Comparison of ENCODE assay signal across 13 mouse cellular contexts in the genomic region with DNA sequence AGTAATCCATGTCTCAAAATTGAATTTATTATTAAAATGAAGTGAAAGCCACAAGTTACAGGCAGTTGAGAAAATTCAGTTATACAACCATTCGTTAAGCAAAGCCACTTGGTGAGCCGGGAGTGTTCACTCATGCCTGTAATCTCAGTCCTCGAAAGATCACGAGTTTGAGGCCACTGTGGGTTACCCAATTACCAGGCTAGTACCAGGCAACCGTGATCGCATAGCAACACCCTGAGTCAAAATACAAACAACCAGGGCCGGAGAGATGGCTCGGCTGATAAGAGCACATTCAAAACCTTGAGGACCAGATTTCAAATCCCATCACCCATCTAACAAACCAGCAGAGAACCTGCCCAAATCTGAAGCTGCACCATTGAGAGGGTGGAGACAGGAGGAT. TPM values are rescaled to one million over a fixed set of nuclear protein-coding genes. Genes with fewer than 3 reads are reported as not detected.
DNase-seq lines count a peak whose midpoint lies in the region; ATAC-seq and TF ChIP-seq lines count a peak whose summit lies in the region.
"Had no signal": no experiment of that assay in that cellular context is flagged by ENCODE, and none has a peak within 500 bp of the region (broad histone marks: within the 10 kb centered on the region; RNA-seq: fewer than 3 reads in every experiment).

No protein-coding gene starts in this region.

- 0 out of 2 replicates have a peak, but pooled peaks cover 1% of the 10 kb centered on the region for H3K36me3 ChIP-seq in intestine, embryonic 16.5 days (ENCODE audit: control insufficient read depth, insufficient read depth, low read length)
- H3K36me3 ChIP-seq in intestine, postnatal 0 days (ENCODE audit: control insufficient read depth, insufficient read depth): no peaks in the 10 kb centered on the region
- H3K36me3 ChIP-seq in kidney, embryonic 15.5 days: no peaks in the 10 kb centered on the region
- H3K36me3 ChIP-seq in macrophage (ENCODE audit: inconsistent target): no peaks in the 10 kb centered on the region
- no peaks in the 10 kb centered on the region for H3K36me3 ChIP-seq in midbrain, embryonic 15.5 days (replicated peaks)
- H3K36me3 ChIP-seq: hindbrain, embryonic 12.5 days; liver, embryonic 13.5 days; neural tube, embryonic 13.5 days had no signal

- H3K4me2 ChIP-seq in intestine, embryonic 16.5 days (ENCODE audit: low read depth, low read length): no peak overlapping the region
- no peak overlapping the region for H3K4me2 ChIP-seq in intestine, postnatal 0 days (replicated peaks; ENCODE audit: low read depth)
- H3K4me2 ChIP-seq in kidney, embryonic 15.5 days: no peak overlapping the region
- H3K4me2 ChIP-seq in midbrain, embryonic 15.5 days: no peak overlapping the region
- H3K4me2 ChIP-seq: hindbrain, embryonic 12.5 days; neural tube, embryonic 13.5 days had no signal

- peak; percentile 31 for DNase-seq in T-cell, adult 2 months (ENCODE audit: low spot score)
- DNase-seq in cerebellum, adult 11 months: no peak
- no peak for DNase-seq in frontal cortex, postnatal 10 days (ENCODE audit: low spot score in 2 of 2)
- DNase-seq: cerebellum, adult 11-12 months; liver, embryonic 13.5 days had no signal

- no peak for TF ChIP-seq CTCF in intestine, postnatal 0 days (IDR thresholded peaks at IDR 0.05; ENCODE audit: low read depth)

- no peak overlapping the region for H3K9ac ChIP-seq in intestine, embryonic 16.5 days (ENCODE audit: low read depth, low read length)
- no peak overlapping the region for H3K9ac ChIP-seq in intestine, postnatal 0 days (ENCODE audit: low read depth, low read length)
- no peak overlapping the region for H3K9ac ChIP-seq in kidney, embryonic 15.5 days
- H3K9ac ChIP-seq in midbrain, embryonic 15.5 days: no peak overlapping the region
- H3K9ac ChIP-seq: hindbrain, embryonic 12.5 days; neural tube, embryonic 13.5 days had no signal

- no peaks in the 10 kb centered on the region for H3K79me2 ChIP-seq in macrophage (ENCODE audit: inconsistent target)

- H3K4me1 ChIP-seq in intestine, embryonic 16.5 days (ENCODE audit: control insufficient read depth, insufficient read depth, low read length): peaks cover 25% of the 10 kb centered on the region
- H3K4me1 ChIP-seq in intestine, postnatal 0 days (replicated peaks; ENCODE audit: control insufficient read depth, insufficient read depth, low read length): peaks cover 15% of the 10 kb centered on the region; the same call in 1 of the 2 replicates
- peaks cover 45% of the 10 kb centered on the region for H3K4me1 ChIP-seq in kidney, embryonic 15.5 days
- peaks cover 19% of the 10 kb centered on the region for H3K4me1 ChIP-seq in midbrain, embryonic 15.5 days

- no peak for ATAC-seq in intestine, embryonic 16.5 days
- no peak for ATAC-seq in intestine, postnatal 0 days
- no peak for ATAC-seq in kidney, embryonic 15.5 days (replicated peaks; ENCODE audit: low FRiP score)
- no peak for ATAC-seq in midbrain, embryonic 15.5 days (replicated peaks)
- ATAC-seq: forebrain, embryonic 14.5 days had no signal

- H3K9me3 ChIP-seq in intestine, embryonic 16.5 days (ENCODE audit: control insufficient read depth, low read length): no peaks in the 10 kb centered on the region; the same call in 1 of the 2 replicates
- H3K9me3 ChIP-seq in intestine, postnatal 0 days (ENCODE audit: control insufficient read depth): no peaks in the 10 kb centered on the region
- H3K9me3 ChIP-seq in kidney, embryonic 15.5 days (replicated peaks): no peaks in the 10 kb centered on the region
- no peaks in the 10 kb centered on the region for H3K9me3 ChIP-seq in midbrain, embryonic 15.5 days
- H3K9me3 ChIP-seq: hindbrain, embryonic 12.5 days; liver, embryonic 13.5 days; neural tube, embryonic 13.5 days had no signal

- no peaks in the 10 kb centered on the region for H3K27me3 ChIP-seq in intestine, embryonic 16.5 days (replicated peaks; ENCODE audit: control insufficient read depth, insufficient read depth, low read length)
- no peaks in the 10 kb centered on the region for H3K27me3 ChIP-seq in intestine, postnatal 0 days (replicated peaks; ENCODE audit: control insufficient read depth, insufficient read depth, low read length)
- no peaks in the 10 kb centered on the region for H3K27me3 ChIP-seq in kidney, embryonic 15.5 days
- H3K27me3 ChIP-seq in midbrain, embryonic 15.5 days (replicated peaks): no peaks in the 10 kb centered on the region
- H3K27me3 ChIP-seq: hindbrain, embryonic 12.5 days; liver, embryonic 13.5 days; neural tube, embryonic 13.5 days had no signal

- 80% methylated on average over 8 of the region's 8 CpGs for WGBS in intestine, embryonic 16.5 days
- WGBS in intestine, postnatal 0 days: 63% methylated on average over 8 of the region's 8 CpGs
- WGBS in kidney, embryonic 15.5 days: 68% methylated on average over 8 of the region's 8 CpGs
- WGBS in macrophage (ENCODE audit: missing documents): 53% methylated on average over 8 of the region's 8 CpGs
- WGBS in midbrain, embryonic 15.5 days: 80% methylated on average over 8 of the region's 8 CpGs

- peak overlapping the region; percentile 15; the same call in 1 of the 2 replicates for H3K27ac ChIP-seq in intestine, embryonic 16.5 days (ENCODE audit: low read length)
- H3K27ac ChIP-seq in intestine, postnatal 0 days (ENCODE audit: low read depth, low read length): no peak overlapping the region
- H3K27ac ChIP-seq in kidney, embryonic 15.5 days: peak overlapping the region; percentile 97
- H3K27ac ChIP-seq in macrophage: peak overlapping the region; percentile 74
- no peak overlapping the region for H3K27ac ChIP-seq in midbrain, embryonic 15.5 days
- H3K27ac ChIP-seq: hindbrain, embryonic 12.5 days; neural tube, embryonic 13.5 days had no signal

- no peak overlapping the region for H3K4me3 ChIP-seq in intestine, embryonic 16.5 days (ENCODE audit: low read length)
- H3K4me3 ChIP-seq in intestine, postnatal 0 days (ENCODE audit: low read depth, low read length): no peak overlapping the region
- H3K4me3 ChIP-seq in kidney, embryonic 15.5 days (replicated peaks): no peak overlapping the region
- no peak overlapping the region for H3K4me3 ChIP-seq in macrophage (ENCODE audit: inconsistent target)
- H3K4me3 ChIP-seq in midbrain, embryonic 15.5 days: no peak overlapping the region
- H3K4me3 ChIP-seq: hindbrain, embryonic 12.5 days; liver, embryonic 13.5 days; neural tube, embryonic 13.5 days had no signal

RNA-seq across cellular contexts. Expression of gene Atf7ip, which starts 40.9 kb away (rescaled TPM):
- 17.6 and 21.0 TPM in 2 replicates for polyA plus RNA-seq in intestine, embryonic 16.5 days (2015; fragmentation: Nextera tagmentation; extraction: Ambion mirVana)
- polyA plus RNA-seq in intestine, postnatal 0 days (2015; fragmentation: Nextera tagmentation; extraction: Ambion mirVana): 8.6 and 9.4 TPM in 2 replicates
- 43.1 and 44.2 TPM in 2 replicates for polyA plus RNA-seq in kidney, embryonic 15.5 days (2015; fragmentation: Nextera tagmentation; extraction: Ambion mirVana)
- 100 to 1,000 TPM in 18 of 26 experiments, 10 to 100 TPM in 8; 42.6 to 322 (median 177) TPM for total RNA-seq in macrophage (2018; cell fraction: chromatin; rRNA removed)
- 10 to 100 TPM in 25 of 26 experiments, 1 to 10 TPM in 1; 4.6 to 80.8 (median 41.8) TPM for total RNA-seq in macrophage (2018; cell fraction: cytosol; rRNA removed)
- 100 to 1,000 TPM in 12 of 26 experiments, 10 to 100 TPM in 14; 27.4 to 183 (median 95.2) TPM for total RNA-seq in macrophage (2018; cell fraction: nucleus; rRNA removed)
- 12.0 to 34.6 TPM (median 17.1 TPM) in 3 replicates for polyA plus RNA-seq in macrophage (2018)
- polyA plus RNA-seq in midbrain, embryonic 15.5 days (2015; fragmentation: Nextera tagmentation; extraction: Ambion mirVana): 43.4 and 44.7 TPM in 2 replicates

RNA-seq across cellular contexts. Expression of gene E330021D16Rik, which starts 49.7 kb away (rescaled TPM):
- polyA plus RNA-seq in intestine, embryonic 16.5 days (2015; fragmentation: Nextera tagmentation; extraction: Ambion mirVana): not detected in 2 replicates
- not detected in 2 replicates for polyA plus RNA-seq in intestine, postnatal 0 days (2015; fragmentation: Nextera tagmentation; extraction: Ambion mirVana)
- 1.4 and 2.0 TPM in 2 replicates for polyA plus RNA-seq in kidney, embryonic 15.5 days (2015; fragmentation: Nextera tagmentation; extraction: Ambion mirVana)
- not detected for total RNA-seq in macrophage (2018; cell fraction: chromatin; rRNA removed)
- not detected for total RNA-seq in macrophage (2018; cell fraction: cytosol; rRNA removed)
- total RNA-seq in macrophage (2018; cell fraction: nucleus; rRNA removed): not detected
- polyA plus RNA-seq in macrophage (2018): not detected in 3 replicates
- polyA plus RNA-seq in midbrain, embryonic 15.5 days (2015; fragmentation: Nextera tagmentation; extraction: Ambion mirVana): not detected in 2 replicates
- polyA plus RNA-seq: forebrain, embryonic 14.5 days; hindbrain, embryonic 12.5 days; liver, embryonic 13.5 days; neural tube, embryonic 13.5 days had no signal

Comparison
In these comparisons a context has a peak if more than half of its experiments do, and no peak if none do; other contexts are left out.
1. H3K27ac ChIP-seq: peak in intestine, embryonic 16.5 days (single experiment), kidney, embryonic 15.5 days (single experiment) and macrophage (single experiment); none in intestine, postnatal 0 days (single experiment) and midbrain, embryonic 15.5 days (single experiment).